Mouse (Mus musculus): ENCODE measurements around the gene Cap1.
A peak's percentile ranks its signal among the peaks of the same experiment; 100 is the strongest.

Cap1 gene

GRCm38 (mm10) chr4:122885768-122886578, at the start of gene Cap1:
Cap1 (minus strand) TSS chr4:122886056.
- peak; percentile 95 to 96 for DNase-seq

GRCm38 (mm10) chr4:122933857-122934256, 48.0 kb upstream of the Cap1 start:
- no peak for DNase-seq

- DNase-seq, result no peak
Measured at GRCm38 (mm10) chr4:122933051-122933591, 47.3 kb upstream of the Cap1 start.

GRCm38 (mm10) chr4:122932239-122932978, 46.6 kb upstream of the Cap1 start:
- no peak for DNase-seq

- DNase-seq, result no peak
Measured at GRCm38 (mm10) chr4:122930939-122931590, 45.2 kb upstream of the Cap1 start.

GRCm38 (mm10) chr4:122923392-122924344, 37.8 kb upstream of the Cap1 start:
- DNase-seq, result no peak

GRCm38 (mm10) chr4:122922841-122923240, 37.0 kb upstream of the Cap1 start:
- no peak for DNase-seq

GRCm38 (mm10) chr4:122915985-122916384, 30.1 kb upstream of the Cap1 start:
- DNase-seq, result no peak

GRCm38 (mm10) chr4:122914186-122914585, 28.3 kb upstream of the Cap1 start:
- DNase-seq, result no peak

- DNase-seq, result no peak
Measured at GRCm38 (mm10) chr4:122912613-122913012, 26.8 kb upstream of the Cap1 start.

- peak in 1 of 2 experiments; percentile 26 for DNase-seq
Measured at GRCm38 (mm10) chr4:122910577-122910976, 24.7 kb upstream of the Cap1 start.

- DNase-seq, result no peak
Measured at GRCm38 (mm10) chr4:122909572-122910189, 23.8 kb upstream of the Cap1 start.

- DNase-seq, result no peak
Measured at GRCm38 (mm10) chr4:122905359-122905758, 19.5 kb upstream of the Cap1 start.

GRCm38 (mm10) chr4:122903709-122904108, 17.9 kb upstream of the Cap1 start:
- DNase-seq, result no peak

- peak in 1 of 2 experiments; percentile 35 for DNase-seq
Measured at GRCm38 (mm10) chr4:122902156-122902555, 16.3 kb upstream of the Cap1 start.

- peak; percentile 65 to 84 for DNase-seq
Measured at GRCm38 (mm10) chr4:122898313-122898712, 12.5 kb upstream of the Cap1 start.

GRCm38 (mm10) chr4:122897750-122898149, 11.9 kb upstream of the Cap1 start:
- no peak for DNase-seq

GRCm38 (mm10) chr4:122892157-122892556, 6.3 kb upstream of the Cap1 start:
- DNase-seq, result no peak

GRCm38 (mm10) chr4:122891597-122891996, 5.7 kb upstream of the Cap1 start:
- peak in 1 of 2 experiments; percentile 29 for DNase-seq

GRCm38 (mm10) chr4:122890881-122891481, 5.1 kb upstream of the Cap1 start:
- DNase-seq, result peak; percentile 94 to 96

GRCm38 (mm10) chr4:122887336-122887735, 1.5 kb upstream of the Cap1 start:
- DNase-seq, result no peak

Measured in cerebellum, postnatal 25 days (tissue).